Mouse (Mus musculus) neural tube, embryonic 10.5 days (tissue): ENCODE results near the gene Eif2b5.
"Not testable (repeated sequence)": the region's sequence is repeated elsewhere in the genome, so short reads cannot be mapped to it uniquely, and the experiment has no call there.

Source experiments
- DNase-seq: peaks from one replicate; pipeline ENCODE4 v3.0.0-alpha.2; 2017; ENCODE audit warnings: low spot score; ENCODE audit errors: extremely low spot score

Eif2b5 gene

DNA sequence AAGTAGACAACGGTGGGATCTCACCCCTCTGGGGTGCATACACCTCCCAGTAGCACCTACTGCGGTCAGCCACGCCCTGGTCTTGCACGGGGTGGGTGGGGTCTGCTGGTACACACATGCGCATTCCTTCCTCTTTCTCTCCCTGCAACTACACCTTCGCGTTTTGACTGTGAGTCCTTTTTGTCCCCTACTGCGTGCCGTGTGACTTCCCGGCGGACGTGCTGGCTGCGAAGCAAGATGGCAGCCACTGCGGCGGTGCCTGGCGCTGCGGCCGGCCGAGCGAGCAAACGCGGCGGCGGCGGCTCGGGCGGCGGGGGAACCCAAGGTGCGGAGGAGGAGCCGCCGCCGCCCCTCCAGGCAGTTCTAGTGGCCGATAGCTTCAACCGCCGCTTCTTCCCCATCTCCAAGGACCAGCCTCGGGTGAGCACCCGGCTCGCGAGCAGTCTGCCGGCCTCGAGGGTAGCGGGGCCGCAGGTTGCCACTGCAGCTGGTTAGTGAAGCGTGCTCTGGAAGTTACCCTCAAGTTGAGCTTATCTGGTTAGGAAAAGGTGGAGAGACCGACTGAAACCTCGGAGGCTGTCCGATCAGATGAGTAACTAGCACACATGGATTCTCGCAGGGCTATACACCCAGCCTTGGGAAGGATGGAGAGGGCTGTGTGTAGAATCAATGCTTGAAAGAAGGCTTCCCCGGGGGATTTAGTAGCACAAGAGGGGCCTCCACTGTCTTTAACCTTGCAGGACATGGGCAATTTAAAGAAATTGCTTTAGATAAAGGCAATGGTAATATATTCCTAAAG, at the start of gene Eif2b5:
TSS of gene Eif2b5 (plus strand) at position 141 of the 799 bp plus-strand sequence.
- peak; percentile 84 for DNase-seq

DNA sequence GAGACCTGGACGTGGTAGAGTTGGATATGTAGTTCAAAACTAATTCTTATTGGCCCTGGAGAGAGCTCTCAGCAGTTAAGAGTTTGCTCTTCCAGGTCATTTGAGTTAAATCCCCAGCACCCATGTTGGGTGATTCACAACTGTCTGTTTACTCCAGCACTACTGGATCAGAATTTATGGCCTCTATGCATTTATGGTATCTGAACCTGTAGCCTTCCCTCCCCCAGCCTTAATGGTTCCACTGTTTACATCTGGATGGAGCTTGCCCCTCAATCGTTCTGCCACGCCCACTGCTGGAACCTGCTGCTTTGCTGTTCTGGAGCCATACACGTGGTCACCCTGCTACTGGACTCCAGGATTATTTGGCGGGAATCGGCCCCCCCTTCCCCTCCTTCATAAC, 46.8 kb upstream of the Eif2b5 start:
- no peak for DNase-seq

DNA sequence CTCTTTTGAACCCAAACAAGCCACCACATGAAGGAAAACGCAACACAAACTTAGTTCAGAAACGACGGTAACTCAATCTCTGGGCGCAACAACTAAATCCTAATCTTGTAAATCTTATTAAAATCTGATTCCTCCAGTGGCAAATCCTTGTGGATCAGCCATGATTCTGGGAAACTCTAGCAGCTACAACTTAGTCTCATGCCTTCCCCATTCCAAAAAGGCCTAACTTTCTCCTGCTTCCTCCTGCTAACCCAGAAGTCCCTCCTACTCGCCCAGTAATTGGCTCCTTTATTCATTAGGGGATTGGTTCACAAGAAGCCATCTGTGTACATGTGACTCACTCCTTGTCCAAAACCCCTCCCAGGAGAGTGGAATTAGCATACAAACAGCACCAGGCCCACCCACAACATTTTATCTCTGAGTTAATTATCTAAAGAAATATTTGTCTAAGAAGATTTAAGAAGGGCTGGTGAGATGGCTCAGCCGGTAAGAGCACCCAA, 44.4 kb upstream of the Eif2b5 start:
- DNase-seq = no peak

DNA sequence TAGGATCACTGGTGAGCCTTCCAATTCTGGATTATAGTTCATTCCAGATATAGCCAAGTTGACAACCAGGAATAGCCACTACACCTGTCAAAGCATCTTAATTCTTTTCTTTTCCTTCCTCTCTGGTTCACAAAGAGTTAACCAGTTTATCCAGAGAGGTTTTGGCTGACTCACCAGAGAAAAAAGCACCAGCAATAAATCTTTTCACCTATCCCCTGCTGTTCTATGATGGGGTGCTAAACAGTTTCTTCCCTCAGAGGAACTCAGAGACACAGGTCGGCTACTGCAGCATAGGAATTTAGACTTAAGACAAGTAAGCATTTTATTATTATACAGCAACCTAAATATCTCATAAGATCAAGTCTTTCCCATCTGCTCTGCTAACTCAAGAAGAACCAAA, 42.5 kb upstream of the Eif2b5 start:
- no peak for DNase-seq

DNA sequence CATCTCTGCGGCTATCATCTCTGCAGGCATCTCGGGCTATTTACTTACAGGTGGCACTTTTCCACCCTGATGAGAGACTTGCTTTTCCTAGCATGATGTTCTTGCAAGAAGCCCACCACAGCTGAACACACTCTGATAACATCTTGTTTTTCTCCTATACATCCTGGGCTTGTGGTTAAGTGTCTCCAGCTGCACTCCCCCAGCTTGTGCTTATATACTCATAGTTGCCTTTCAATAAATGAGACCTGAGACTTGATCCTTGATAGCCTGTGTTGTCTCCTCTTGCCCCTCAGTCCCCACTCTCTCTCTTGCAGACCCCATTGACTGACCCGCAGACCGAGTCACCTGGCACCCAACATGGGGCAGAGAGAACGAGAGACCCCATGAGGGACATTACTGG, 39.9 kb upstream of the Eif2b5 start:
- DNase-seq = not testable (repeated sequence)

DNA sequence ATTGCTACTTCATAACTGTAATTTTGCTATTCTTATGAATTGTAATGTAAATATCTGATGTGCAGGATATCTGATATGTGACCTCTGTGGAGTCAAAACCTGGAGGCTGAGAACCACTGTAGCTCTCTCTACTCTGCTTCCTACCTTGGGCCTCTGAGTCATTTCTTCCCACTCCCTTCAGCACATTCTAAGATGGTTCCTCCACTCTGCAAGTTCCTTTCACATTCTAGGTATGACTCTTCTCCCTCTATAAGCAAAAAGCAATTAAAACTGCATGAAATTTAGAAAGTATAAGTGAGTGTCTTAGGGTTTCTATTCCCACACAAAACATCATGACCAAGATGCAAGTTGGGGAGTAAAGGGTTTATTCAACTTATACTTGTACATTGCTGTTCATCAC, 33.9 kb upstream of the Eif2b5 start:
- no peak for DNase-seq

DNA sequence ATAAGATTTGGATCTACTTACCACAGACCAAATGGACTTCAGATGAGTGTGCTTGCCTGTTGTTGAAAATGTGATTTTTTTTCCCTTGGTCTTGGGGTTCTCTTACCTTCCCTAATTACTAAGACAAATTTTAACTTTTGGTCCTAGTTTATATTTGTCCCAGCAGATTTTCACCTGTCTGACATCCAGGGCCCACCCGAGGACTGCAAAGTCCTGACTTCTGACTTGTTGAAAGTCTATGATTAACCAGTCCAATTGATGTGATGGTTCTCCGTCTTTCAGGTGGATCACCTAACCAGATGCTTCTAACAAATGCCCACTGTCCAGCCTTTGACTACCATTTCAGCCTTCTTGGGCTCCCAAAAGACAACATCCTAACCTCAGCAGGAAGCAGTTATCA, 27.6 kb upstream of the Eif2b5 start:
- DNase-seq = no peak

DNA sequence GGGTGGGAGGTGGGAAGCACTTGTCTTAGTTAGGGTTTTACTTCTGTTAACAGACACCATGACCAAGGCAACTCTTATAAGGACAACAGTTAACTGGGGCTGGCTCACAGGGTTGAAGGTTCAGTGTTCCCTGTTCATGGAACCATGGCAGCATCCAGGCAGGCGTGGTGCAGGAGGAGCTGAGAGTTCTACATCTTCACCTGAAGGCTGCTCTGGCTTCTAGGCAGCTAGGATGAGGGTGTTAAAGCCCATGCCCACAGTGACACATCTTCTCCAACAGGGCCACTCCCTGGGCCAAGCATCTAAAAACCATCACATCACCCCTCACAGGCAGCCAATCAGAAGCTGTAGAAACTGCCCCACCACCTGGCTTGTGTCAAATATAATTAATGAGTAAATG, 26.9 kb upstream of the Eif2b5 start:
- no peak for DNase-seq

DNA sequence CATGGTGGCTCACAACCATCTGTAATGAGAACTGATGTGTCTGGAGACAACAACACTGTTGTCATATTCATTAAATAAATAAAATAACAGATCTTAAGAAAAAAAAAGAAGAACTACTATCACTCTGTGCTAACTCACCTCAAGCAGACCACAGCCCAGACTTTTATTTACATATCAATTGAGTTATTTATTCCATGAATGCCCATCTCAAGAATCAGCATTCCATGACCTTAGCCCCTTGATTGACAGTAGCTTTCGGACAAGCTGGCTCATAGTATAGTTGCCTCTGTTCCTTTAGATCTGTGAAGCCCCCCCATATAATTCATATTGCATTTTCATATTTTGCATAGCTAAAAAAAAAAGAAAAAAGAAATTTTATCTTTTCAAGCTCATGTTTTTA, 24.9 kb upstream of the Eif2b5 start:
- DNase-seq = no peak

DNA sequence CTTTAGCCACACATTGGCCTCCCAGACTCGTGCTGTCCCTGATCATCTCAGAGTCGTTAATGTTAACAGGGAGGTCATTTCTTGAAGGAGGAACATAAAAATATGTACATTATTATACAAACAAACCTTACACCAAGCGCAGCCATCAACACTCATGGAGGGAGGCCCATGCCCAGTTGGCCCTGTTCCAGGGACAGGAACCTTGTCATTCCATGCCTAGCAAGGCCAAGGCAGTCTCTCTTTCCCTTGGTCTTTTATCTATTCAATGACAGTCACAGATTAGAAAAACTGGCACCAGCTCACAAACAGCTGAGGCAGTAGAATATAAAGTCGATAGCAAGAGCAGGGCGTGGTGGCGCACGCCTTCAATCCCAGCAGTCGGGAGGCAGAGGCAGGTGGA, 24.4 kb upstream of the Eif2b5 start:
- DNase-seq = no peak

DNA sequence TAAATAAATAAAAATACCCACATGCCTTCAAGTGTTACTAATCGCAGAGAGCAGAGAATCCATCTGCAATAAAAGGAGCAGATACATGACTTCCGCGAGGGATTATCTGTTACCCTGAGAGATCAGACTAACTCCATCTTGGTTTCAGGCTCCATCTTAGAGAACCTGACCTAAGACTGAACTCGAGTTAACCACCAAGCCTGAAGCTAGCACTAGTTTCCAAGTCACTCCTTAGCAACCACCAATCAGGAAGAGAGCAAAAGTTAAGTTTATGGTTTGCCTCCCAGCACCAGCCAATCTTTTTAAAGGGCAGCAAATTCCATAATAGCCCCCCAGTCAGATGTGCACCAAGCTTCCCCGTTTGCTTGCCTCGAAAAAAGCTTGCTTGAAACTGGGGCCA, 23.8 kb upstream of the Eif2b5 start:
- DNase-seq = no peak

DNA sequence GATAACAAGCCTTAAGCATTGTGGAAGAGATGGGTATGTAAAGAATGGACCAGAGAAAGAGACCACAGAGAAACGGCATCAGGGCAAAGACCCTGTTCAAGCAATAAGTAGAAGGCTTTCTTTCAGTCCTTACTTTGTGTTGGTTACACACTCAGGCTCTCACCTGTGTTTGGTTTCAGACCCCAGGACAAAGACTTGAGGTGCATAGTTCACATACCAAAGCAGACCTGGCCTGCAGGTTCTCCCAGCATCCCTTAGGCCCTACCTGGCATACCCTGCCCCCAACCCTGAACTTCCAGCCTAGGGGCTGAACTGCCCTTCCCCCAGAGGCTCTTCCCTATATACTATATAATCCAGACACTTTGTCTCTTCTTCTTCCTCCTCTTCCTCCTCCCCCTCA, 23.3 kb upstream of the Eif2b5 start:
- DNase-seq = no peak

DNA sequence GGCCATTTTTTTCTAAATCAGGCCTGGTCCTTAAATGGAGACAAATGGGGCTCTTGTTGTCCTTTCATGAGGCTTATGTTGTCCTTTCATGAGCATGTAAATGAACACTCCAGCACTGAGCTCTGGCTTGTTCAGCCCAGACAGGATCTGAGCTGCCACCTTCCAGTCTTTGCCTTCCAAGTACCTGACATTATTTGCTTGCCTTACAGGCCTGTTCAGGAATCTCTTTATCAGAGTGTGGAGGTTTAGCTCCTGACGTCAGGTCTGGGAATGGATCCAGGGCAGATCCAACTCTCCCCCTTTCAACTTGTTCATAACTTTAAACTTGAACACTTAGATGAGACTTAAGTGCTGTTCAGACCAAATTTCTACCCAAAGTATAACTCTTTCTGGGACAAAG, 21.8 kb upstream of the Eif2b5 start:
- DNase-seq = no peak

DNA sequence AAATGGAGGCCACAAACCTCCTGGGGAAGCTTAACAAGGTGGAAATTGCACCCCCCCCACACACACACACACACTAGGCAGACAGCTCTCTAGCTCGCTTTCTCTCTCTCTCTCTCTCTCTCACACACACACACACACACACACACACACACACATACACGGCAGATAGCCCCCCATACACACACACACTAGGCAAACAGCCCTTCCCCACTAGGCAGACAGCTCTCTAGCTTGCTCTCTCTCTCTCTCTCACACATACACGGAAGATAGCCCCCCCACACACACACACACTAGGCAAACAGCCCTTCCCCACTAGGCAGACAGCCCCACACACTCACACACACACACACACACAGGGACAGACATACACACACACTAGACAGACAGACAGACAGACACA, 21.3 kb upstream of the Eif2b5 start:
- no peak for DNase-seq

DNA sequence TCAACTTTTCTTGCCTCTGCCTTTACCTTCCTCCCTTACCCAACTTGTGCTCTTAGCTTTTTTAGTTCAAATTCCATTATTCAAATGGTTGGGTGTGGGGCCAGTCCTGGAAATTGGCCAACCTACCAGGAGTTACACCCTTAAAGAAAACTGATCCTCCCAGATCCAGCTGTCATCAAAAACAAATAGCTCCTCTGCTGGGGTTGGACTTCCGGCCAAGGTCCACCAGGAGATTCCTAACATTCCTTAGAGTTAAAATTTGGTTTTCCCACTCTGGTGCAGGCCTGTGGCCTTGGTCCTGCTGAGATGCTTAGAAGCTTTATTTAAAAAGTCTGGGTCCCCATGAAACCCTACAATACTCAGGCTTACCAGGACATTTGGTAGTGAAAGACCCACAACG, 20.1 kb upstream of the Eif2b5 start:
- no peak for DNase-seq

DNA sequence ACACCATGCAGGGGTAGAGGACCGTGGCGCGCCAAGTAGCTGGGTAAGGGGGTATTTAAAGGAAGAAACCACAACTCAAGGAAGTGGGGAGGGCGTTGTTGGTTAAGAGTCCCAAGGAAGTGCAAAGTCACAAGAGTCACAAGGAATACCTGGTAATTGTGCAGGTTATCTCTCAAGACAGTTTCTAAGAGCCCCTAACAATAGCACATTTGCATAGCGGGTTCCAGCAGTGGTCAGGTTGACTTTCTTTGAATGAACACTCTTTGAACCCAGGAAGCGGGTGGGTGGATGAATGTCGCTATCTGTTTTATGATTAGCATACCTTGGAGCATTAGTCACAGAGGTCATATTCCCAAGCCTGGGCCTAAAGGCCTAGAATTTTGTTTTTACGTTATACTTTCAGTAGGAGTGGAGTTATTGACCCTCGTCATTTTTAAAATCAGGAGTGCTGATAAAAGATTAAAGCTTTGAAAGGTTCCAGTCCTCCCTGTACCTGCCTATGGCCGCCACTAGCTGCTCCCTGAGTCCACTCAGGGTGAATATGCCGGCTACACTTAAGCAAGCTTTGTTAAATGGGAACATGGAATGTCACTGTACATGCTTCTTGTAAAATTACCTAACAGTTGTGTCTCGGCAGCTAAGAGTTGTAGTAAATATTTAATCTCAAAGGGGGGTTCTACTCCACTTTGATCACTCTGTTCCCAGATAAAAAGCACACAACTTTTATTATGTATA, 19.4 kb upstream of the Eif2b5 start:
- not testable (repeated sequence) for DNase-seq

DNA sequence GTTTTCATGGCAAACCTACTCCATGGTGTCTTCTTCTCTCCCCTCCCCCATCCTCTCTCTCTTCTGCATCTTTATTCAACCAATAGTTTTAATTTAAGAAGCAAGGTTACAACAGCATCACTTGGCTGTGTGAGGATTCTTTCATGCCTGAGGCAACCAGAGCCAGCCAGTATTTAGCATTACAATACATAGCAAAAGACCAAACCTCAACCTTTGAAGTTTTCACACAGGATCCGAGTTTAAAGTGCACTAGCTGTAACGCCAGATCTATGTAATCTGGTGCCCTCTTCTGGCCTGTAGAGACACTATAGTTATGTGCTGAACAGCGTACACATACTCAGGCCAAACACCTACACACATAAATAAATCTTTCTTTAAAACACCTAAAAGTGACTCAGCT, 18.5 kb upstream of the Eif2b5 start:
- no peak for DNase-seq

DNA sequence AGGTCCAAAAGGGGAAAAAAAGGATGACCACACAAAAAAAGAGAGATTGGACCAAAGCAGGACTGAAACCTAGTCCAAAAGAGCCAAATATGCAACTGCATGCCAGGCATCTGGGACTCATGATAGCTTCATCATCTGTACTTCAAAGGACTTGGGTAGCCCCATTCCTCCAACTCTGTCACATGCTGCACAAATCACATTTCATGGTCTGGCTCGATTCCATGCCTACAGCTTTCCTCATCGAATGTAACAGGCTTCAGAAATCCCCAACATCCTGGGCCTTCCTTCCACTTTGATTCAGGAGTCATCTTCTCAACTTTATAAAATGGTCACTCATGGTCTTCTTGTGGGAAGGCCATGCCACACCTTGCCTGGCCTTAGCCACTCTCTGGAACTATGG, 16.9 kb upstream of the Eif2b5 start:
- no peak for DNase-seq

DNA sequence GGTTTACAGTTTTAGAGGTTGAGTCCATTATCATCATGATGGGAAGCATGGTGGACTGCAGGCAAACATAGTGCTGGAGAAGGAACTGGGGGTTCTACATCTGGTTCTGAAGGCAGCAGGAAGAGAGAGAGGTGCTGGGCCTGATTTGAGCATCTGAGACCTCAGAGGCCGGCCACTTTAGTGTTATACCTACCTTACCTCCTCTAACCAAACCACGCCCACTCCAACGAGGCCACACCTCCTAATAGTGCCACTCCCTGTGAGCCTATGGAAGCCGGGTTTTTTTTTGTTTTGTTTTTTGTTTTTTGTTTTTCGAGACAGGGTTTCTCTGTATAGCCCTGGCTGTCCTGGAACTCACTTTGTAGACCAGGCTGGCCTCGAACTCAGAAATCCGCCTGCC, 14.9 kb upstream of the Eif2b5 start:
- DNase-seq = not testable (repeated sequence)

DNA sequence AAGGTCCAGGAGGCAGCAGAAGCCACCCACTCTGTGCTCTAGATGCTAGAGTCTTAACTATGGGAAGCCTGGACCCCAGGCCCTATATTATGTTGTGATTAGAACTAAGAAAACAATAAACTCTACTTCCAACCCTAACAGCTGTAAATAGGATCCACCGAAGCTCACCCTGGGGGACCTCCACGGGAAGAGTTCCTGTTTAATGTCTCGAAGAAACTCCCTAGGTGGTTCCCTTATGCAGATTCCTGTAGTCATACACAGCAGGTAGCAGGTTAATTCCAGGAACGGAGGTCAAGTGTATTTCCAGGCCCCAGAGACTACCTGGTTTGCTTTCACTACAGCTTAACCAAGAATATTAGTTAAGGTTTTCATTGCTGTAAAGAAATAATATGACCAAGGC, 13.6 kb upstream of the Eif2b5 start:
- no peak for DNase-seq

DNA sequence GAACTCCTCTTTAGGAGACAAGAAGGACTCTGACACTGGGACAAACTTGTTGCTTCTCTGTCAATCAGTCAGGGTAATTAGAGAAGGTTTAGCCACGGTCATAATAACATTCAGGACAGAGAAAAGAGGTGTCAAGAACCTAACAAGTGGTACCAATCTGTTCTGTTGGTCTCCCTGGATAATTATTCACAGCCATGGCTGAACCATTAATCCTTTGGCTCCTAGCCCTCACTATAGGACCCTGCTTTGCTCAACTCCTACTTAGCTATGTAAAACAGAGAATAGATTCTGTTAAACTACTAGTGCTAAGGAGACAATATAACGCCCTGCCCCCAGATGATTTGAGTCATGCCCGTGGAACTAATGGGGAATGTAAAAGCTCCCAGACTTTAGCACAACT, 12.6 kb upstream of the Eif2b5 start:
- DNase-seq = no peak

DNA sequence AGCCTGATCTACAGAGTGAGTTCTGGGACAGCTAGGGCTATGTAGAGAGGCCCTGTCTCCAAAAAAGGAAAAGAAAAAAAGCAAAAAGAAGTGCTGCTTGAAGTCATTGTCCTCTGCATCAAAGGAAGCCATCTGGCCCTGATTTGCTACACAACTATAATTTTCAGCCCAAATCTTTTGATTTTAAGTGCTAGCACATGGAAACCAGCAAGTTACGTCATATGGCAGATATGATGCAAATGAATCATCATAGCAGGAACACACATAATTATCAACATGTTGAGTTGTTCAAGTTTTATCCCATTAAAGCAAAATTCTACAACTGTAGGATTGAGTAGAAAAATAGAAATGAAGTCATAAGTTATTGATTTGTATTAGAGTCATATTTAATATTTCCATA, 10.5 kb upstream of the Eif2b5 start:
- no peak for DNase-seq

DNA sequence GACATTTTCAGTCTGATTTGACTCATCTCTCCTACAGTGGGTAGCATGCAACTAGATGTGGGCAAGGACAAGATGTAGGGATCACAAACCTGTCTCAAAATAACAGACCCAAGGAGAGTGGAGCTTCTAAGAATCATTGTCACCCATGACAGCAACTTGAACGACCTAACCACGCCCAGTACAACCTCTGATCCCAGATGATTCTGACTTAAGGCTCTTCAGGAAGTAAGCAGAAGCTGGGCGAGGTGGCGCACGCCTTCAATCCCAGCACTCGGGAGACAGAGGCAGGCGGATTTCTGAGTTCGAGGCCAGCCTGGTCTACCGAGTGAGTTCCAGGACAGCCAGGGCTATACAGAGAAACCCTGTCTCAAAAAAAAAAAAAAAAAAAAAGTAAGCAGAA, 9.9 kb upstream of the Eif2b5 start:
- DNase-seq = not testable (repeated sequence)
